Mouse (Mus musculus) liver (tissue): ENCODE data around the gene Rbfox1.

Source experiments
- DNase-seq: peaks from one replicate; pipeline ENCODE4 v3.0.0-alpha.2; 2020; ENCODE audit warnings: mixed read lengths

The Rbfox1 gene

GRCm38 (mm10) chr16:6840461-6840860 lies 955.3 kb downstream of the Rbfox1 start:
- no peak for DNase-seq

GRCm38 (mm10) chr16:6842066-6842785 lies 957.1 kb downstream of the Rbfox1 start:
- no peak for DNase-seq

GRCm38 (mm10) chr16:6844659-6845058 lies 959.5 kb downstream of the Rbfox1 start:
- no peak for DNase-seq

- no peak for DNase-seq
These were observed 966.2 kb downstream of the Rbfox1 start for GRCm38 (mm10) chr16:6851393-6851792.

GRCm38 (mm10) chr16:6853796-6854195 lies 968.6 kb downstream of the Rbfox1 start:
- DNase-seq = no peak

- no peak for DNase-seq
These were observed 976.5 kb downstream of the Rbfox1 start for GRCm38 (mm10) chr16:6861656-6862055.

GRCm38 (mm10) chr16:6882683-6883430 lies 997.7 kb downstream of the Rbfox1 start:
- no peak for DNase-seq

- DNase-seq = no peak
These were observed 998.6 kb downstream of the Rbfox1 start for GRCm38 (mm10) chr16:6883798-6884197.

- no peak for DNase-seq
These were observed 1000.5 kb downstream of the Rbfox1 start for GRCm38 (mm10) chr16:6885617-6886016.

- DNase-seq = no peak
These were observed 1004.1 kb downstream of the Rbfox1 start for GRCm38 (mm10) chr16:6889221-6889620.

- DNase-seq = no peak
These were observed 1012.6 kb downstream of the Rbfox1 start for GRCm38 (mm10) chr16:6897734-6898133.

- no peak for DNase-seq
These were observed 1014.9 kb downstream of the Rbfox1 start for GRCm38 (mm10) chr16:6900006-6900405.

- no peak for DNase-seq
These were observed 1019.8 kb downstream of the Rbfox1 start for GRCm38 (mm10) chr16:6904984-6905383.

- DNase-seq = no peak
These were observed 1020.8 kb downstream of the Rbfox1 start for GRCm38 (mm10) chr16:6906001-6906400.

- no peak for DNase-seq
These were observed 1022.4 kb downstream of the Rbfox1 start for GRCm38 (mm10) chr16:6907550-6907949.

GRCm38 (mm10) chr16:6914531-6914930 lies 1029.4 kb downstream of the Rbfox1 start:
- no peak for DNase-seq

GRCm38 (mm10) chr16:6918641-6919040 lies 1033.5 kb downstream of the Rbfox1 start:
- no peak for DNase-seq

- DNase-seq = no peak
These were observed 1034.5 kb downstream of the Rbfox1 start for GRCm38 (mm10) chr16:6919681-6920080.

- no peak for DNase-seq
These were observed 1042.5 kb downstream of the Rbfox1 start for GRCm38 (mm10) chr16:6927661-6928060.

GRCm38 (mm10) chr16:6930795-6931194 lies 1045.6 kb downstream of the Rbfox1 start:
- no peak for DNase-seq

GRCm38 (mm10) chr16:6946151-6946550 lies 1061.0 kb downstream of the Rbfox1 start:
- DNase-seq = no peak

GRCm38 (mm10) chr16:6949666-6950065 lies 1064.5 kb downstream of the Rbfox1 start:
- DNase-seq = no peak

GRCm38 (mm10) chr16:6955102-6955675 lies 1070.0 kb downstream of the Rbfox1 start:
- DNase-seq = no peak

- DNase-seq = no peak
These were observed 1076.8 kb downstream of the Rbfox1 start for GRCm38 (mm10) chr16:6961931-6962379.
